ENCODE assay signal across 14 mouse cellular contexts in the genomic region with DNA sequence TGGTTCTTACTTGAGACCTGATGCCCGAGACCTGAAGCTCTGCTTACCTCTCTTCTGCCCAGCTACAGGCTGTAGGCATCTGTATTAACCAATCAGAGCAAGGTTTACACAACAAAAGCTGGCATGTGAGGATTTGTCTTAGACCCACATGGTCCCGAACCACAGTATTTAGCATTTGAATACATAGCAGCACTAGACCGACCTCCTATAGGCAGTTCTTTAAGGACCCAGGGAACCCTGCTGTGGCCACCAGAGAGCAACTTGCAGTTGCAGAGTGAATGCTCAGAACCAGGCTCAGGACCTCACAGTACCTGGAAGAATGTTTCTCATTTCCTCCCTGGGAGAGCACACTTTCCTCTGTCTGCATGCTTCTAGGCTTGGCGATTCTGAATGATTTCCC.
"Had no signal": no experiment of that assay in that cellular context is flagged by ENCODE, and none has a peak within 500 bp of the region (broad histone marks: within the 10 kb centered on the region; RNA-seq: fewer than 3 reads in every experiment).

No protein-coding gene starts in this region.

- DNase-seq: kidney, postnatal 14 days; lung, embryonic 14.5 days; lung, postnatal 10 days; lung, postnatal 4 days; midbrain, embryonic 14.5 days; retina, postnatal 1 day; thymus, adult 2 months; thymus, postnatal 25 days had no signal

- ATAC-seq: liver, embryonic 12.5 days had no signal

- H3K9me3 ChIP-seq: kidney, embryonic 15.5 days; limb, embryonic 15.5 days; liver, embryonic 12.5 days; neural tube, embryonic 13.5 days; stomach, embryonic 15.5 days had no signal

- H3K4me3 ChIP-seq: kidney, embryonic 15.5 days; left cerebral cortex, adult 2 months; limb, embryonic 15.5 days; liver, embryonic 12.5 days; neural tube, embryonic 13.5 days; stomach, embryonic 15.5 days had no signal

- H3K27me3 ChIP-seq: kidney, embryonic 15.5 days; limb, embryonic 15.5 days; liver, embryonic 12.5 days; neural tube, embryonic 13.5 days; stomach, embryonic 15.5 days had no signal

- H3K4me1 ChIP-seq: kidney, embryonic 15.5 days; limb, embryonic 15.5 days; liver, embryonic 12.5 days; neural tube, embryonic 13.5 days; stomach, embryonic 15.5 days had no signal

- H3K4me2 ChIP-seq: kidney, embryonic 15.5 days; limb, embryonic 15.5 days; liver, embryonic 12.5 days; lung, embryonic 14.5 days; neural tube, embryonic 13.5 days; stomach, embryonic 15.5 days had no signal

- H3K36me3 ChIP-seq: kidney, embryonic 15.5 days; limb, embryonic 15.5 days; liver, embryonic 12.5 days; neural tube, embryonic 13.5 days; stomach, embryonic 15.5 days had no signal

- H3K9ac ChIP-seq: kidney, embryonic 15.5 days; limb, embryonic 15.5 days; liver, embryonic 12.5 days; lung, embryonic 14.5 days; neural tube, embryonic 13.5 days; stomach, embryonic 15.5 days had no signal

- H3K27ac ChIP-seq: kidney, embryonic 15.5 days; left cerebral cortex, adult 2 months; limb, embryonic 15.5 days; liver, embryonic 12.5 days; neural tube, embryonic 13.5 days; stomach, embryonic 15.5 days had no signal
